Mouse (Mus musculus): ENCODE data around the gene Zfp786. TPM values are rescaled to one million over a fixed set of nuclear protein-coding genes. Genes with fewer than 3 reads are reported as not detected.
"Not testable (repeated sequence)": the region's sequence is repeated elsewhere in the genome, so short reads cannot be mapped to it uniquely, and the experiment has no call there.

Gene Zfp786
- total RNA-seq (2015) = 0.81 and 1.5 TPM in 2 replicates
- total RNA-seq (2017) = 2.3 and 2.7 TPM in 2 replicates

DNA sequence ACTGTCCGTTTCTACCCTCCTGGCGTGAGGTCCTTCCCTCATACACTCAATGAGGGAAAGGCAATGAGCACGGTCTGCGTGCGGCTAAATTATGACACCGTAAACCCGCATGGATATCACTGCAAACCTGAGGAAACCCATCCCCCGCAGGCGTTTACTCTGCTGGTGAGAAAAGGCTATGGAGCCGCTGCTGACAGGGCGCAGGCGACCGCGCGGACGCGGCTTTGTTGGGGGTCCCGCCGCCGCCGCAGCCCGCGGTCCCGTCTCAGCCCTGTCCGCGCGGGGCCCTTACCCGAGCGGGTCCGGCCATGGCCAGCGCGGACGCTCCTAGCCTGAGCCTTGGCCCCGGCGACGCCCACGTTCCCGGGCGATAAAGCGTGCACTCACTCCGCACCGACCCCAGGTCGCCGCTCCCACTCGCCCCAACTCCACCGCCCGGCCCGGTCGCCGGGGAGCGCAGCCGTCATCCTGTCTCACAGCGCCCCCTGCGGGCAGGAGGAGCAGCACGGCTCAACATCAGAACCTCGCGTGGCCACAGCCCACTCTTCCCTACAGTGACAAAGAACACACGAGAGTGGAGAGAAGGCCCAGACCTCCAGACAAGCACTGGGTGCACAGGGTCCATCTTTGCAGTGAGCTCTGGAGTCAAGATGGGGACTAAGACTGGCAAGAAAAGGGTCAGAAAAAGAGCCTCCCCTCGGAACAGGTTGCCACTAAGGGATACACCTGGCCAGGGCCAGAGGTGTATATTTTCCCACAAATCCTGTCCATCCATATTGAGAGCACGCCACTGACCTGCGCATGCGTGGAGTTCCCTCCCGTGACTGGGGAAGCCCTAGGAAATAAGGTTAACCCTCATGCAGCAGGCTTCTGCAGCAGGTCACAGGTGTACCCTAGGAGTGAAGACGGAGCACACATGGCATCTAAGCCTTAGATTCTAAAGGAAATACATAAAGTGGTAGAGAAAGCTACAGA lies at the start of gene Zfp786:
Gene Zfp786 (minus strand): TSS at position 764 of the 975 bp plus-strand sequence.
- peak; percentile 93 for ATAC-seq (replicated peaks; ENCODE audit: poor library complexity)

DNA sequence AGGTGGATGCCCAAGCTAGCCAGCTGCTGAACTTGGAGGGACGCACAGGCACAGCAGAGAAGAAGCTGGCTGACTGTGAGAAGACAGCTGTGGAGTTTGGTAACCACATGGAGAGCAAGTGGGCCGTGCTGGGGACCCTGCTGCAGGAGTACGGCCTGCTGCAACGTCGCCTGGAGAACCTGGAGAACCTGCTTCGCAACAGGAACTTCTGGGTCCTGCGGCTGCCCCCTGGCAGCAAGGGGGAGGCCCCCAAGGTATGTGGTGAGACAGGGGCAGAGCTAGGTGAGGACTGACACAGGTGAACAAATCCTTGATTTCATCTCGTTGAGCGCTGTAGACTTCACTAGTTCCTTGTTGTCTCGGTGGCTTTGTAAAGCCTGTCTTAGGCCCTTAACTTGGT lies 49.5 kb upstream of the Zfp786 start:
- ATAC-seq (replicated peaks; ENCODE audit: poor library complexity) = no peak

DNA sequence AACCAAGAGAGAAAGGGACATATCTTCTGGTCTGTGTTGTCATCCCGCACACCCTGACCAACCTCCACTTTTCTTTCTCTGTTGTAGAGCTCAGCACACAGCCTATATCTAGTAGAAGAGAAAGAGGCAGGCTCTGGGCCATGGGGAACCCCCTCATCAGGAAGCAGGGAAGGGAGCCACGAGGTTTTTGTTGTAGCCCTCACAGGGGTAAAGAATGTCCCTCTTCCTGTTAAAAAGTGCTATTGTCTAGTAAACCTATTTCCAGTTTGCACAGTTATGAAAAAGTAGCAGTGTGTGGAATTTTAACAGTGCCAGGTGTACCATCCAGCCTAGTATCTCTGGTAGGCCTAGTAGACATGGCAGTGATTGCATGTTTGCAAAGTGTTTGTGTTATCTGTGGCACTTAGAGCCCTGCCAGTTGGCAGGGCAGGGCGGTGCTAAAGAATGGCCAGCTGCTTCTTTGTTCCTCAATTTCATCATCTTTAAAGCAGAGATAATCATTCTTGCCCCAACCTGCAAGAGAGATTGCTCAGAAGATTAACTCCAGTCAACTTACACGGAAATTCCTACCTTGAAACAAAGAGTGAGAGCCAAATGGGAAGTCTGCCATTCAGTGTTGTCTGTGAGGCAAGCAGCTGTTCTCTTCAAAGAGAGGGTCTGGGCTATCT lies 48.5 kb upstream of the Zfp786 start:
- ATAC-seq (replicated peaks; ENCODE audit: poor library complexity) = no peak

DNA sequence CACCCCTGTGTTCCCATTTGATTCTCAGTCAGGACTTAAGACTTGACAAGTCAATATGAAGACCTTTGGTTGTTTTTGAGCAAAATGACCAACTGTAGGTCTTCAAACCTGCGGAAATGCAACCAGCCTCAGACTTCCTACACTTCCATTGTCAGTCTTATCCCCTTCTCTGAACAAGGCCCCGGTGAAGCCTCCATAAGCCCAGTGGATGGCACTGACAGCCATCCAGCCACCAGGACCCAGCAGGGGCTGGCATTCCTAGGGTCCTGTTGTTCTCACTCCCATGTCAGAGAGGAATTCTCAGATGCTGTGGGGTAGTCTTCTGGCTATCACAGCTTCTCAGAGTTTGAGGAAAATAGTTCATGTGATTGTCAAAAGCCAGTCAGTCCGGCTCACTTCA lies 47.9 kb upstream of the Zfp786 start:
- ATAC-seq (replicated peaks; ENCODE audit: poor library complexity) = no peak

DNA sequence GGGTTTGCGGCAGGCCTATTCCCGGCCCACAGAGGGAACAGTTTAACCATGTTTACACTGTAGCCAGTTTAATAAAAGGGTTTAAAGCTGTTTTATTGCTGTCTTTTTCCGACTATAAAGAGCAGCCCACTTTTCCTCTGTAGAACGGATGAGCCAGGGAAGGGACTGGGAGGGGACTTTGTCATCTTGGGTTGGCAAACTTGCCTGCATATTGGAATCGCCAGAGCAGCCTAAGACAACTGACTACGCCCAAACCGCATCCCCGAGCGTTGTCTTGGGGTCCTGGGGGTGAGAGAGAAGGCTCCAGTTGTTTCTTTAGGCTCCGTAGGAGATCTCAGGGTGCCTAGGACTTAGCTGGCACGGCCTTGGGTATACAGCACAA lies 47.5 kb upstream of the Zfp786 start:
- no peak for ATAC-seq (replicated peaks; ENCODE audit: poor library complexity)

DNA sequence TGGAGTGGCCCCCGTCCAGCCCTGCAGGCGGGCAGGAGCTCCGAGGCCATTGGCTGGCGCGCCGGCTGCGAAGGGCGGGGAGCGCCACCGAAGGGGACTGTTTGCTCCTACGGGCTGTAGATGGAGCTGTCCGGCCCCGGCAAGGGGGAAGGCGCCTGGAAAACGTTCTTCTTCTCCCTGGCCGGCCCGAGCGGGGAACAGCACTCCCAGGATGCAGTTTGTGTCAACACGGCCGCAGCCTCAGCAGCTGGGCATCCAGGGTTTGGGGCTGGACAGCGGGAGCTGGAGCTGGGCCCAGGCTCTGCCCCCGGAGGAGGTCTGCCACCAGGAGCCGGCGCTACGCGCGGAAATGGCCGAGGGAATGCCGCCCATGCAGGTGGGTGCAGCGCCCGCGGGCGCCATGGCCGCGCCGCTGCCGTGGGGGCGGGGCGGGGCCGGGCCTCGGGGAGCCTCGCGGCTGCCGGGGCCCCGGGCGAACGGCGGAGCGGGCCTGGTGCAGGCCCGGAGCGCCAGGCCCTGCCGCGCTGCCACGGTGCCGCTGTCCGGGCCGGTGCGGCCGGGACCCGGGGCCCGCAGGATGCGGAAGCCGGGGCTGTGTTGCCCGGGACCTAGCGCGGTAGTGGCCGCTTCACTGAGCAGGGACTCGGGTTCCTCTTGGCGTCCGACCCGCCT lies 46.9 kb upstream of the Zfp786 start:
- ATAC-seq (replicated peaks; ENCODE audit: poor library complexity) = peak; percentile 95

DNA sequence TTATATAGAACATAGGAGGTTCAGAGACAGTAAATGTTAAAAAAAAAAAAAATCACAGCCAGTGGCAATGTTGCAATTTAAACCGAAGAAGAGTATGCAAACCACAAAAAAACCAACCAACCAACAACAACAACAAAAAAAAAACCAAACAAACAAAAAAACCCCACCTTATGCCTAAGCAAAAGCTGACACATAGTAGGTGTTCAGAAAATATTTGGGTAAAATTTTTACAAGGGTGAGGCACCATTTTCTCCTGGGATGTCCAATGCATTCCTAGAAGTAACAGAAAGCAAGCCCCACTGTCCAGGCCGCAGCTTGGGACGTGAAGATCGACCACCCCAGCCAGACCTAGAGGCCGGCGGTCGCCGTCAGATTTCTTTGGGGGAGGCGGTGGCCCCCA lies 46.4 kb upstream of the Zfp786 start, which contains the start of gene Zfp282:
Gene Zfp282 (plus strand): TSS at position 147 of the 400 bp plus-strand sequence.
- no peak for ATAC-seq (replicated peaks; ENCODE audit: poor library complexity)

DNA sequence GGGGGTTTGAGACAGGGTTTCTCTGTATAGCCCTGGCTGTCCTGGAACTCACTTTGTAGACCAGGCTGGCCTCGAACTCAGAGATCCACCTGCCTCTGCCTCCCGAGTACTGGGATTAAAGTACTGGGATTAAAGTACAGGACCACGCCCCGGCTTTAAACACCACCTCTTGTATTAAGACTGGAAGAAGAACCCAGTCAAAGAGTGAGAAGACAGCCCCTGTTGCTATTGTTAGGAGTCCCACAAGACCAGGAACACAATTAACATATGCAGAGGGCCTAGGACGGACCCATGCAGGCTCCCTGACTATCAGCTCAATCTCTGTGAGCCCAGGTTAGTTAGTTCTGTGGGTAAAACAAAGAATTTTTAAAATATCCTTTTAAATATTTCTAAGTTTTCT lies 41.6 kb upstream of the Zfp786 start:
- no peak for ATAC-seq (replicated peaks; ENCODE audit: poor library complexity)

DNA sequence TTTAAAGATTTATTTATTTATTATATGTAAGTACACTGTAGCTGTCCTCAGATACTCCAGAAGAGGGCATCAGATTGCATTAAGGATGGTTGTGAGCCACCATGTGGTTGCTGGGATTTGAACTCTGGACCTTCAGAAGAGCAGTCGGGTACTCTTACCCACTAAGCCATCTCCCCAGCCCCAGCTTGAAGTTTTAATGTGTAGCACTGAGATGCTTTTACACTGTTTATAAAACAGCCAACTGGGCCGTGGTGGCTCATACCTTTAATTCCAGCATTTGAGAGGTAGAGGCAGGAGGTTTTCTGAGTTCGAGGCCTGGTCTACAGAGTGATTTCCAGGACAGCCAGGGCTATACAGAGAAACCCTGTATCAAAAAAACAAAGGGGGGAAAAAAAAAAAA lies 27.1 kb upstream of the Zfp786 start:
- ATAC-seq (replicated peaks; ENCODE audit: poor library complexity) = not testable (repeated sequence)

DNA sequence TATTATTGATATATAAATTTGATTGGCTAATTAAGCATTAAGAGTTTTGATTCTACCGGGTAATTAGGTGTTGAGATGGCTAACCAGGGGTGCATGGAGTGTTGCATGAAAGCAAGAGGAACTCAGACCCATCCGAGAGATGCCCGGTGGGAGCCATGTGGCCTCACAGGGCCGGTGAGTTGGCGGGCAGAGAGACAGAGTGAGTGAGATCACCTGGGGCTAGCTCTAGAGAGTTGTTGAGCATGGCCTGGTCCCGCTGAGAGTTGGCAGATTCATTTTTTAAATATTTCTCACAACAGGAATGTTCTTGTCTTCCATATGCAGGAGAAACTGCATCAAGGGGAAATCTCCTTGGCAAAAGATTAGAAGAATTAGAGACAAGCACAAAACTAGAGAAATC lies 26.6 kb upstream of the Zfp786 start:
- no peak for ATAC-seq (replicated peaks; ENCODE audit: poor library complexity)

DNA sequence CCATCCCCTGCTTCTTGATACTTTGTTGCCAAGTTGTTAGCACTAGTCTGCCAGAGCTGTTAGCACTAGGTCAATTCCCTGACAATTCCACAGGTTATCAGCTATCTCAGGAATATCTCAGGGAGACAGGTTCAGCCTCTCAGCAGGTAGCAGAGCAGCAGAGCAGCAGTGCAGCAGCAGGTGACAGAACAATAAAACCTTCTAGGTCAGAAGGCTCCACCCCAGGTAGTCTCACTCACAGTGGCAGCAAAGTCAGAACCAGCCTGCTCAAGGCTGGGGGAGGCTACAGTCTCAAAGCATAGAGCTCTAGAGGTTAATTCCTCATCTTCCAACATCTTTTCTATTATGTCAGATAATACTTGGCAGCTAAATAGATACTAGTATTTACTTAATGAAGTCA lies 15.1 kb upstream of the Zfp786 start:
- ATAC-seq (replicated peaks; ENCODE audit: poor library complexity) = no peak

DNA sequence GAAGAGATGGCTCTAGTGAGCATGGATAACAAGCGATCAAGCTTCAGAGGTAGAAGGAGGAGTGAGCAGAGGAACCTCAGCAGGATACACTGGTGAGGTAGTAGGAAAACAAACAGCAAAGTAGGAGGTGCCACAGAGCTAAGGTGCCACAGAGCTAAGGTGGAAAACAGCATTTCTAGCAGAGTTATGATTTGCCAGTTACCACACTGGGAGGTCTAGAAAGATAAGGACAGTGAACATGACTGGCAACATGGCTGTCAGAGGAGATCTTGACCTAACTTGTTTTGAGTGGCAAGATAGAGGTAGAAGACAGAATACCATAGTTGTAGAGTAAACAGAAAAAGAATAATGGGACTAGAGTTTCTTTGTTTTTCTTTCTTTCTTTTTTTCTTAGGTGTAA lies 11.7 kb upstream of the Zfp786 start:
- ATAC-seq (replicated peaks; ENCODE audit: poor library complexity) = peak; percentile 70

DNA sequence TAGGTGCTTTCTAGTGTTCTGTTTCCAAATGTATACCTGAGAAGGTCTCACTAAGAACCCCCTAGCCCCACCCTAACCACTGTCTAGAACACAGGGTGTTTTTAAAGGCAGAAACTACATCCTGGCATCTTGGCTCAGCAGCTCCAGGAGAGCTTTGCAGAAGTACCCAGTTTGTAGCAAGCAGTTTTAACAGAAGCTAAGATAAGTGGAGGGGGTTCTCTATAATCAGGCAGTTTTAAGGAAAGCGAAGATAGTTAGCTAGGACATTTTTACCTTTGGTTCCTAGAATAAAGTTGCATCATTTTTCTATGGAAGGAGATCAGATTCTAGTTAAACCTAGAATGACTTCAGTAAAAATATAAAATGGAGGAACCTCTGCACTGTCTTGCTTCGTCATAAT lies 11.2 kb upstream of the Zfp786 start:
- ATAC-seq (replicated peaks; ENCODE audit: poor library complexity) = no peak

DNA sequence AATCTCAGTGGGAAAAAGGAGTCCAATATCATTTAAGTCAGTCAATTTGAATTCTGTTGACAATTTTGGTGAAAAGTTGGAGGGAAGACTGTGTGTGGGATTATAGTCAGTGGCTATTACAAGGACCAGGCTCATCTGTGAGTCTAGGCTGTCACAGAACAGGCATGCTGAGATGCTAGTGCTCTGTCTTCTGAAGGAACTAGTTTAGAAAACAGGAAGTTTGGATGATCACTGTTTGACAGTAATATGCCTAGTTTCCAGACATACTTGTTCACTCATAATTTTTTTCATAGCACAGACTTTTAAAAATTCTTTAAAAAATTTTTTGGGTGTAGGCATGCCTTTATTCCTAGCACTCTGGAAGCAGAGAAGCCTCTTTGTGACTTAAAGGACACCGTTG lies 10.4 kb upstream of the Zfp786 start:
- ATAC-seq (replicated peaks; ENCODE audit: poor library complexity) = no peak

DNA sequence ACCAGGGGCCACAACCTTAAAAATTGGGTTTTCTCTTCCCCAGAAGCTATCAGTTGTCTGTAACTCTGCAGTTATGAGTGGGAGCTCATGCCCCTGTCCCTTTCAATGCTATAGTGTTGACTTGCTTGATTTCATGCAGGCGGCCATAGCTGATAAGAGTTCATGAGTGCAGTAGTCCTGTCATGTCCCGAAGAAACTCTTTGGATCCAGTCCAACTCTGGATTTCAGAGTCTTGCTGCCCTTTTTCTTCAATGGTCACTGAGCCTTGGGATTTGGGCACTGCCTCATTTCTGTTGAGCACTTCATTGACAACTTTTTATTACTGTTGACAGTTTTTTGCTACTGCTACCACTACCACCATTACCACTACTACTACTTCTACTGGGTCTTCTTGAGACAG lies 7.0 kb upstream of the Zfp786 start:
- no peak for ATAC-seq (replicated peaks; ENCODE audit: poor library complexity)

DNA sequence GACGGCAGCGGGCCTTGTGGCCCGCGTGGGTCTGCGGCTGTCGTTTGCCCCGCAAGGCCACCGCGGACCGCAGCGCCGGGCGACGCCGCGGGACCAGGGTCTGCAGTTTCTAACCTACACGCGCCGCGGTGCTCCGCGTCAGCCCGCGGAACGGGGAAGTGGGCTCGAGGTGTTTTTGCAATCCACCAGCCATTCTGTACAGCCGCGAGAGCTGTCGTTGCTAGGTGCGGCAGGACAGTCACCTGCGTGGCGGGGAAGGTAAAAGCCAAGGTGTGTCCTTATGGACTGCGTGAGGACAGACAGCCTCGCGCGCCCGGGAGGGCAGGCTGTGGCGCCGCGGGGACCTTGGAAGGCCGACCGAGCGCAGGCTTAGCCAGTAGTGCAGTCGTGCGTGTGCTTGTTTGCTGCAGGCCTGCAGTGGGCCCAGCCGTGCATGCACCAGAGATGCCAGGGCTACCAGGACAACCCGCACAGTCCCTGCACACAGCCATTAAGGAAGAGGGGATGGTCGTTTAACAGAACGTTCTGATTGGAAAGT lies 5.4 kb upstream of the Zfp786 start:
- peak; percentile 47 for ATAC-seq (replicated peaks; ENCODE audit: poor library complexity)

DNA sequence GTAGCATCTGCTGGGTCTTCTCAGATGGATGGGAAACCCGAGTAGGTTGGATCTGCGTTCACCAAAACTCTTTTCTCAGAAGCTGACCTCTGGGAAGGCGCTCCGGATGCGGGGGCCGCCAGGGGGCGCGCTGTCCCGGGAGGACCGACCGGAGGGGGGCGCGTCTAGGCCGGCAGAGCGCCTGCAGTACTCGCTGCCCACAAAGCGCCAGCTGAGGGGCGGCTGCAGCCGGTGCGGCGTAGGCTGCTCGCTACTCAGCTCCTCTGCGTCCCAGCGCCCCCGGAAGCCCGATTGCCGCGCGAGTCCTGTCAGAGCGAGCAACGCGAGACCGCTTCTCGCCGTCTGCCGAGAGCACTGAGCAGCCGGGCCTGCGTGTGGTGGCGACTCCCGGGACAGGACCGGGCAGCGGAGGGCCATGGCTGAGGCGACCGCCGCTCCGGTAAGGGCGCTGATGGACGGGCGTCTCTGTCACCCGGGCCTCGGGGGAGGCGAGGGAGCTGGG lies 4.9 kb upstream of the Zfp786 start, which contains the start of gene Zfp398:
Gene Zfp398 (plus strand): TSS at position 180 of the 502 bp plus-strand sequence.
- ATAC-seq (replicated peaks; ENCODE audit: poor library complexity) = peak; percentile 89

DNA sequence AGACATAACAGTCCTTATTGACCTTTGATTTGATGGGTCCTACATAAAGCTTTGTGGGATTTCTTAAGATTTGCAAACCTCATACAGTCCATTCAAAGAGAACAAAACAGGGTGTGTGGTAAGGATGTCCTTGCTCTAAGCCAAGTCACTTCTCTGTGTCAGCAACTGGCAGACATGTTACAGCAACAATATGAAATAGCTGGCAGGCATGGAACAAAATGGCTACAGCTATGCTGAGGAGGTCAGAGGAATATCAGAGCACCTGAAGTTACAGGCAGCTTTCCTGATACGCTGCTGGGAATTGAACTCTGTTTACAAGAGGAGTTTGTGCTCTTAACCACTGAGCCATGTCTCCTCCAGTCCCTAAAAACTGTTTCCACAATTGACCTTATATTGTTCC lies 1.6 kb upstream of the Zfp786 start:
- ATAC-seq (replicated peaks; ENCODE audit: poor library complexity) = no peak

DNA sequence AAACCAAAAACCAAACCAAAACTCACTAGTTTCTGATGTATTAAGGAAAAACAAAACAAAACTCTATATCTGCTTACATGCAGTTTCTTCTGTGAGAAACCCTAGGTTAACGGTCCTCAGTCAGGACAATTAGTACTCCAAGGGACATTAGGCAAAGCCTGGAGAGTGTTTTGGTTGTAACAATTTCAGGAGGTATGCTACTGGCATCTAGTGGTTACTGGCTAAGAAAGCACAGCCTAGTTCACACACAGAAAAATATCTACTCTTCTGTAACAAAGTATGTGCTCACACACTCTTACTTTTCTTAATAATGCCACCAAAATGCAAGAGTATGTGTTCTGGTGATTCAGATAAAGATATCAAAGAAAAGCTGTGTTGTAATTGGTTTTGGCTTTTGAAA lies 1.7 kb downstream of the Zfp786 start:
- peak; percentile 58 for ATAC-seq (replicated peaks; ENCODE audit: poor library complexity)

DNA sequence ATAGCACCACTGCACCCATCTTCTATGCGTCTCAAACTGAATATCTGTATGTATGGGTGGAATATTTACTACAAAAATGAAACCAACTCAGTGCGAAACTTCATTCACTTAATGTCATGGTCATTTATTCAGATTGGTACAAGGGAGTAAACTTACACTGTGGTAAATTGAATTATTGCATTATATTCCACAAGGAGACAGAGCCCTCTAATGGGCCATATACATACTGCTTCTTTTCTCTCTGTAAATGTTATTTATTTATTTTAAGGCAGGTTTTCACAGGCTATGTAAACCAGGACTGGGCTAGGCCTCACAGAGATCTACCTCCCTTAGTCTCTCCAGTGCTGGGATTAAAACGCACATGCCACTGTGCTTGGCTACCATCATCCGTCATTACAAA lies 3.2 kb downstream of the Zfp786 start:
- ATAC-seq (replicated peaks; ENCODE audit: poor library complexity) = no peak

DNA sequence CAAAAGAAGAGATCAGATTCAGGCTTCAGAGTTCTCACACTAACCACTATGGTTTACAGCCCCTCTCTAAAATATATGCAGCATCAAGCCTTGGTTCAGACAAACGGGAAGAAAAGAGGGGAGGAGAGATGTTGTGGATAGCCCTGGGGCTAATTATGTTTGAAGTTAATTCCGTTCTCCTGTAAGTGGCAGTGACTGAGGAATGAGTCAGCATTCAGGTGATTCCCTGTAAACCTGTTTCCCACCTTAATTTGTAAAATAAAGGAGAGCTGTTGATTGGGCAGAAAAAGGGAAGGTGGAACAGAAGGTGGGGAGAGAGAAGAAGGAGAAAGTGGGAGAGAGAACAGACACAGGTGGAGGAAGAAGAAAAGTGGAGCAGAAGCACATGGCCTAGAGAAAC lies 6.4 kb downstream of the Zfp786 start:
- ATAC-seq (replicated peaks; ENCODE audit: poor library complexity) = no peak

All from megakaryocyte progenitor cell, adult 5-6 weeks (primary cell).